Mouse (Mus musculus): Measurements from ENCODE around the gene Fam155a.

Fam155a gene

DNA sequence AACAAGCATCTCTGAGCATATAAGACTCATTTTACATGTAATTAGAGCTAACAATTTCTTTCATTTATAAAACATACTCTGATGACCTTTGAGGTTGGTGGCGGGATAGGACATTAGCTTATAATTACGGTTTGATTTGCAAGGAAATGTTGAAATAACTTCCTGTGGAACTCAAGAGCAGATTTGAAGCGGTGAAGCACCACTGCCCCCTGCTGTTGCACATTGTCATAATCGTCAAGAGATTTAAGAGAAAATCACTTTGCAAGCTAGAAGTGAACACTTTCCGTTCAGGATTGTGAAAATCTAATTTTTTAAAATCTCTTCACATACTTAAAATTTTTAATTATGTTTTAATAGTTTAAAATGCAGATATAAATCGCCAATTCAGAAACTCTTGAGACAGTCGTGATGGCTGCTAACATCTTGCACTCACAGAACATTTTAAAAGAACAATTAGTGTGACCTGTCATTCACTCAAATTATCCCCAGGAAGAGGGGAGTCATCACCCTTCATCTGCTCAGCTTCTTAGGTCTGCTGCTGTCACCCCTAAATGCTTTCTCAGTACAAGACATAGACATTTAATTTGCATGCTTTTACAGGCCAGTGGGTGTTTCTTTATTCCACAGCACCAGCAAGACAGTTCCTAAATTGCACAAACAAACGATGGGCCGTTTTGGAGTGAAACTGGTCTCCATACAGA is 595.9 kb downstream of the Fam155a start:
- in situ Hi-C loops (cut with MboI; ENCODE audit: low pct_unique_long_range_greater_than_20kb in 1 of 2, low sequenced_read_pairs in 2 of 2, unreplicated experiment in 1 of 2): no loop called here

DNA sequence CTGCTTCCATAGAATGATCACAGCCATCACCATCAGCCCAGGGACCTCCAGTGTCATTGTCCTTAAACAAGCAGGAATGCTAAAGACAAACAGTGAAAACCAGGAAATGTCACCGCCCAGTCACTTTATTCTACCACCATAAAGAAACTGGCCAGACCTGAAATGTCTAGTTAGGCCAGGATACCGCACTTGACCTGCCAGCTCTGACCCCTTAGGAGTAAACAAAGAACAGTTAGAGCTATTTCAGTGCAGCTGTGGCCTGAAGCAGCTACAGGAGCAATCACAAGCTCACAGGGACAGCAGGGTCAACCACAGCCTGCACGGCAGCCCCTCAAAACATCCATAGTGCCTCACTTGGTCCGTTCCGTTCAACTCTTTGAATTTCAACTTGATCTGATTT is 599.1 kb downstream of the Fam155a start:
- in situ Hi-C loops (cut with MboI; ENCODE audit: low pct_unique_long_range_greater_than_20kb in 1 of 2, low sequenced_read_pairs in 2 of 2, unreplicated experiment in 1 of 2): no loop called here

DNA sequence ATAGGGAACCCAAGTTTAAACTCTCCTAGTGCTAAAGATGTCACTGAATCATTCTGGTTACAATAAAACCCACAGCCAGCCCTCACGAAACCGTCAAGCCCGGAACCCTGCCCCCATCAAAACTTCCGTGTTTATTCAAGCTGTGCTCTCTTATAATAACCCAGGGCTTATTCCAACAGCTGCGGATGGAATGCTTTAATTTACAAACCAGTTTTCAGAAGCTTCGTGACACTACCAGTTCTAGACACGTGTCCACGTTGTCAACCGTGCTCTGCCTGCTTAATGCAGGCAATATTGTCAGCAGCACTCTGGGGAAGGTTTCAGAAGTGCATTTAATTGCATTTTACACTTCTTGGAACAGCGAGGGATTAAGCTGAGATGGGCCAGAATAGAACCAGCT is 603.0 kb downstream of the Fam155a start:
- in situ Hi-C loops (cut with MboI; ENCODE audit: low pct_unique_long_range_greater_than_20kb in 1 of 2, low sequenced_read_pairs in 2 of 2, unreplicated experiment in 1 of 2): no loop called here

DNA sequence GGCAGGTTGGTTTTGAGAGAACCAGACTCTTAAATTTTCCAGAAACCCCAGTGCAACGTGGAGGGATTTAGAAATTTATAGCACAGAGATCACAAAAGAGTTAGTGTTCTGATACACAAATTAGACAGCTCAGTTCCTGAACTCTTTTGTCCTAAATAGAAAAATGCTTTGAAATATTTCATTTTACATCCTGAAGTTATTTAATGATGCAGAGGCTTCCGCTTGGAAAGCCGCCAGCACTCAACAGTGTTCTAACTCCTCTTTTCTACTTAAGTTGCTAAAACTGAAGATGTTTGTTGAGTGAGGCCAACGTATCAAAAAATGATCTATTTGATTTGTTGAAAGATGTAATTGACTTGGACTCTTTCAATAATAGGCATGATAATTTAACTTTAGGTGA is 609.4 kb downstream of the Fam155a start:
- in situ Hi-C loops (cut with MboI; ENCODE audit: low pct_unique_long_range_greater_than_20kb in 1 of 2, low sequenced_read_pairs in 2 of 2, unreplicated experiment in 1 of 2): no loop called here

DNA sequence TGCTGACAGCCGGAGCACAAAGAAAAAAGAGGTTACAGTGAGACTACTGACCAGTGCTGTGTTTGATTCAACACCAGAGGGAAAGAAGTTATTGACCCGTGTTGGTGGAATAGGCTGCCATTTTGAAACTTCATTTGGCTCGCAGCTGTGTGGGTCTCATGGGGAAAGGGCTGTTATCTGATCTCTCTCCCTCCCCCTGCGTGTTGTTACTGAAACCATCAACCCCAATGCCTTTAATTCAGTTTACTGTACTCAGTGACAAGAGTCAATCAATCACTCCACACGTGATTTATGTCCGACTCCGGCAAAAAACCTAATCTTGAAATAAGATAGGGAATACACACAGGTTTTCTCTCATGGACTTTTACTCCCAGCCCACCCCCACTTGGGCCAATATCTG is 611.6 kb downstream of the Fam155a start:
- in situ Hi-C loops (cut with MboI; ENCODE audit: low pct_unique_long_range_greater_than_20kb in 1 of 2, low sequenced_read_pairs in 2 of 2, unreplicated experiment in 1 of 2): no loop called here

DNA sequence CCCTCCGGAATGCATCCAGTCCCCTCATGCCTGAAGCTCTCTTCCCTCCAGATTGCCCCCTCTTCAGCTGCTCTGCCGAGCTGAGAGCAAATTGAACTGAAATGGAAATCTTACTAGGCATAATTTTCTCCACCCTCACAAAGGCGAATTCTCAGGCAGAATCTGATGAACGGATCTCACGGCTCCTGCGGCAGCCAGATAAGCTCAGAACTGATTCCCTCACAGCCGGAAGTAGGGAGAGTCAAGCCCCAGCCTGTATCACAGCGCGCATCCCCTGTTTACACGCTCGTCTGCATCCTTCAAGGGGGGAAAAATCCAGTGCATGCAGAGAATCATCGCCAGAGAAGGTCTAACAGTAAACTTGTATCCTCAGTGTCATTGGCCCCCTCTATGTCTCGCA is 612.3 kb downstream of the Fam155a start:
- in situ Hi-C loops (cut with MboI; ENCODE audit: low pct_unique_long_range_greater_than_20kb in 1 of 2, low sequenced_read_pairs in 2 of 2, unreplicated experiment in 1 of 2): no loop called here

DNA sequence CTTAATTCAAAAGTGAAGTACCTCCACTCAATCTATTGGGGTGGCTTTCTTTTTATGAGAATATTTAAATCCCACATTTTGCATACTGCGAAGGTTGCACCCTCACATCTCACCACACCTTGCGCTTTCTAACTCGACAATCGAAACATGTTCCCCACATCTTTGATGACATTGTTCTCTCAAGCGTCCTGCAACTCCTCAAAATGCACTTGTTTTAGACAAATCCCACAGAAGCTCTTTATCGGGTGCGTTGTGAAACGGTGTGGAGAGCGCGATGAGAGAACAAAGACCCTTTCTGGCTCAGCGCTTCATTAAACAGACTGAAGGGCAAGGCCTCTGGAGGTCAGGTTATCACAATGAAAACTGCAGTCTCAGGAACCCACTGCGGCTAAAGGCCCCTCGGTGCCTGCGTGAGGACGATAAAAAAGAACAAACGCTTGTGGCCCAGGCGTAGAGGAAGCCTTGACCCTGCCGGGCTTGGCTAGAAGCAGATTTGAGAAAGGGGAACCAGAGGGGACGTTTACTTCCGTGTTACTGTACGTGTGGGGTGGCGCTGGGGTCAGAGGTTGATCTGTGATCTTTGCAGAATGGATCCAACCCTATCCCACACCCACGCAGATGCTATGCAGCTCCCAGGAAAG is 613.7 kb downstream of the Fam155a start:
- in situ Hi-C loops (cut with MboI; ENCODE audit: low pct_unique_long_range_greater_than_20kb in 1 of 2, low sequenced_read_pairs in 2 of 2, unreplicated experiment in 1 of 2): no loop called here
